ENCODE assay signal across 14 mouse cellular contexts in genomic region chr9:39557529-39558348, GRCm38 (mm10). TPM values are rescaled to one million over a fixed set of nuclear protein-coding genes. Genes with fewer than 3 reads are reported as not detected.
DNase-seq lines count a peak whose midpoint lies in the region; ATAC-seq and TF ChIP-seq lines count a peak whose summit lies in the region.
"Had no signal": no experiment of that assay in that cellular context is flagged by ENCODE, and none has a peak within 500 bp of the region (broad histone marks: within the 10 kb centered on the region; RNA-seq: fewer than 3 reads in every experiment).

No protein-coding gene starts in this region.

- TF ChIP-seq CTCF in brain, embryonic 14.5 days (IDR thresholded peaks at IDR 0.05; ENCODE audit: borderline replicate concordance, extremely low read depth, insufficient read depth, insufficient read length) = no peak
- TF ChIP-seq CTCF in midbrain, postnatal 0 days (IDR thresholded peaks at IDR 0.05) = no peak

- DNase-seq in brain, embryonic 14.5 days (ENCODE audit: low read depth) = peak; percentile 94
- peak; percentile 31 for DNase-seq in embryonic facial prominence, embryonic 14.5 days (ENCODE audit: low spot score)
- peak; percentile 23 to 71 for DNase-seq in layer of hippocampus, adult 18-20 months (ENCODE audit: low spot score in 2 of 2)
- peak; percentile 82 for DNase-seq in midbrain, postnatal 0 days (ENCODE audit: low spot score)
- DNase-seq in liver = no peak
- no peak for DNase-seq in kidney, postnatal 25 days
- DNase-seq in ovary, adult 18-20 months (ENCODE audit: low spot score) = no peak

- H3K36me3 ChIP-seq in embryonic facial prominence, embryonic 14.5 days (ENCODE audit: control insufficient read depth, insufficient read depth, low read length) = no peaks in the 10 kb centered on the region
- no peaks in the 10 kb centered on the region for H3K36me3 ChIP-seq in midbrain, postnatal 0 days (ENCODE audit: insufficient read depth, low read length)
- H3K36me3 ChIP-seq: embryonic facial prominence, embryonic 12.5 days; limb, embryonic 15.5 days had no signal

- no peaks in the 10 kb centered on the region for H3K4me1 ChIP-seq in embryonic facial prominence, embryonic 14.5 days (ENCODE audit: control insufficient read depth, insufficient read depth, low read length)
- H3K4me1 ChIP-seq in midbrain, postnatal 0 days (ENCODE audit: insufficient read depth, low read length) = no peaks in the 10 kb centered on the region
- H3K4me1 ChIP-seq: limb, embryonic 15.5 days had no signal

- no peaks in the 10 kb centered on the region for H3K27me3 ChIP-seq in embryonic facial prominence, embryonic 14.5 days (replicated peaks; ENCODE audit: control insufficient read depth, insufficient read depth, low read length)
- no peaks in the 10 kb centered on the region for H3K27me3 ChIP-seq in midbrain, postnatal 0 days (ENCODE audit: insufficient read depth, low read length)
- H3K27me3 ChIP-seq: embryonic facial prominence, embryonic 12.5 days; limb, embryonic 15.5 days had no signal

- no peak overlapping the region for H3K4me3 ChIP-seq in embryonic facial prominence, embryonic 14.5 days (ENCODE audit: low read depth, low read length)
- no peak overlapping the region for H3K4me3 ChIP-seq in midbrain, postnatal 0 days (ENCODE audit: low read depth, low read length)
- H3K4me3 ChIP-seq: embryonic facial prominence, embryonic 12.5 days; limb, embryonic 15.5 days had no signal

- ATAC-seq in embryonic facial prominence, embryonic 14.5 days (ENCODE audit: low read depth) = no peak; the same call in 1 of the 2 replicates
- ATAC-seq in midbrain, postnatal 0 days (ENCODE audit: low FRiP score) = peak; percentile 91
- ATAC-seq: intestine, postnatal 0 days had no signal

- H3K4me2 ChIP-seq in embryonic facial prominence, embryonic 14.5 days (ENCODE audit: low read depth, low read length) = no peak overlapping the region
- no peak overlapping the region for H3K4me2 ChIP-seq in midbrain, postnatal 0 days (ENCODE audit: low read depth, low read length, poor library complexity, severe bottlenecking)
- H3K4me2 ChIP-seq: embryonic facial prominence, embryonic 12.5 days; limb, embryonic 15.5 days had no signal

- H3K9me3 ChIP-seq in embryonic facial prominence, embryonic 14.5 days (ENCODE audit: control insufficient read depth, low read length) = no peaks in the 10 kb centered on the region
- H3K9me3 ChIP-seq in midbrain, postnatal 0 days (ENCODE audit: low read length) = no peaks in the 10 kb centered on the region
- H3K9me3 ChIP-seq: embryonic facial prominence, embryonic 12.5 days; limb, embryonic 15.5 days had no signal

- no peak for TF ChIP-seq POLR2A in brain, embryonic 14.5 days (IDR thresholded peaks at IDR 0.05; ENCODE audit: borderline replicate concordance, extremely low read depth, insufficient read depth, insufficient read length, poor library complexity, severe bottlenecking)

- 46% methylated on average over 3 of the region's 3 CpGs for WGBS in embryonic facial prominence, embryonic 14.5 days
- 16% methylated on average over 3 of the region's 3 CpGs for WGBS in midbrain, postnatal 0 days

- no peak overlapping the region for H3K27ac ChIP-seq in embryonic facial prominence, embryonic 14.5 days (replicated peaks; ENCODE audit: low read depth, low read length)
- peak overlapping the region; percentile 77 for H3K27ac ChIP-seq in midbrain, postnatal 0 days (ENCODE audit: low read depth, low read length)
- H3K27ac ChIP-seq: embryonic facial prominence, embryonic 12.5 days; limb, embryonic 15.5 days had no signal

- no peak overlapping the region for H3K9ac ChIP-seq in embryonic facial prominence, embryonic 14.5 days (ENCODE audit: low read depth, low read length)
- no peak overlapping the region for H3K9ac ChIP-seq in midbrain, postnatal 0 days (replicated peaks; ENCODE audit: low read length, poor library complexity, severe bottlenecking)
- H3K9ac ChIP-seq: embryonic facial prominence, embryonic 12.5 days; limb, embryonic 15.5 days had no signal

RNA-seq across cellular contexts. Expression of gene Olfr958, which starts 3.9 kb away (rescaled TPM):
- polyA plus RNA-seq in brain, embryonic 14.5 days (2012; rRNA removed) = not detected in 2 replicates
- 0.18 TPM in 1 of 2 replicates, not detected in the other for polyA plus RNA-seq in embryonic facial prominence, embryonic 14.5 days (2014; fragmentation: Nextera tagmentation; extraction: Ambion mirVana)
- total RNA-seq in layer of hippocampus, adult 18-20 months (2021) = not detected
- not detected in 2 replicates for total RNA-seq in midbrain, postnatal 0 days (2014; rRNA removed)
- polyA plus RNA-seq in midbrain, postnatal 0 days (2015; fragmentation: Nextera tagmentation; extraction: Ambion mirVana) = not detected in 2 replicates
- total RNA-seq: adrenal gland, postnatal 4 days; ES-E14; granulocyte monocyte progenitor cell, adult 5-6 weeks; megakaryocyte progenitor cell, adult 5-6 weeks had no signal
- polyA plus RNA-seq: embryonic facial prominence, embryonic 12.5 days; intestine, postnatal 0 days; limb, embryonic 15.5 days had no signal

RNA-seq across cellular contexts. Expression of gene Olfr959, which starts 17.6 kb away (rescaled TPM):
- polyA plus RNA-seq in brain, embryonic 14.5 days (2012; rRNA removed) = not detected in 2 replicates
- not detected in 2 replicates for polyA plus RNA-seq in embryonic facial prominence, embryonic 14.5 days (2014; fragmentation: Nextera tagmentation; extraction: Ambion mirVana)
- not detected for total RNA-seq in layer of hippocampus, adult 18-20 months (2021)
- total RNA-seq in midbrain, postnatal 0 days (2014; rRNA removed) = 0.16 TPM in 1 of 2 replicates, not detected in the other
- polyA plus RNA-seq in midbrain, postnatal 0 days (2015; fragmentation: Nextera tagmentation; extraction: Ambion mirVana) = 0.05 TPM in 1 of 2 replicates, not detected in the other
- total RNA-seq: adrenal gland, postnatal 4 days; ES-E14; granulocyte monocyte progenitor cell, adult 5-6 weeks; megakaryocyte progenitor cell, adult 5-6 weeks had no signal
- polyA plus RNA-seq: embryonic facial prominence, embryonic 12.5 days; intestine, postnatal 0 days; limb, embryonic 15.5 days had no signal

RNA-seq across cellular contexts. Expression of gene Olfr957, which starts 42.1 kb away (rescaled TPM):
- not detected in 2 replicates for polyA plus RNA-seq in brain, embryonic 14.5 days (2012; rRNA removed)
- 0.14 and 0.42 TPM in 2 replicates for polyA plus RNA-seq in embryonic facial prominence, embryonic 14.5 days (2014; fragmentation: Nextera tagmentation; extraction: Ambion mirVana)
- total RNA-seq in layer of hippocampus, adult 18-20 months (2021) = not detected
- not detected in 2 replicates for total RNA-seq in midbrain, postnatal 0 days (2014; rRNA removed)
- not detected in 2 replicates for polyA plus RNA-seq in midbrain, postnatal 0 days (2015; fragmentation: Nextera tagmentation; extraction: Ambion mirVana)
- total RNA-seq: adrenal gland, postnatal 4 days; ES-E14; granulocyte monocyte progenitor cell, adult 5-6 weeks; megakaryocyte progenitor cell, adult 5-6 weeks had no signal
- polyA plus RNA-seq: embryonic facial prominence, embryonic 12.5 days; intestine, postnatal 0 days; limb, embryonic 15.5 days had no signal

RNA-seq across cellular contexts. Expression of gene AW551984, which starts 46.5 kb away (rescaled TPM):
- polyA plus RNA-seq in brain, embryonic 14.5 days (2012; rRNA removed) = 61.0 and 87.9 TPM in 2 replicates
- polyA plus RNA-seq in embryonic facial prominence, embryonic 14.5 days (2014; fragmentation: Nextera tagmentation; extraction: Ambion mirVana) = 165 and 171 TPM in 2 replicates
- total RNA-seq in layer of hippocampus, adult 18-20 months (2021) = 1 to 10 TPM; 4.5 to 5.5 TPM
- total RNA-seq in midbrain, postnatal 0 days (2014; rRNA removed) = 363 and 387 TPM in 2 replicates
- 260 and 267 TPM in 2 replicates for polyA plus RNA-seq in midbrain, postnatal 0 days (2015; fragmentation: Nextera tagmentation; extraction: Ambion mirVana)
- total RNA-seq: granulocyte monocyte progenitor cell, adult 5-6 weeks; megakaryocyte progenitor cell, adult 5-6 weeks had no signal

RNA-seq across cellular contexts. Expression of gene Olfr148, which starts 52.7 kb away (rescaled TPM):
- not detected in 2 replicates for polyA plus RNA-seq in brain, embryonic 14.5 days (2012; rRNA removed)
- polyA plus RNA-seq in embryonic facial prominence, embryonic 14.5 days (2014; fragmentation: Nextera tagmentation; extraction: Ambion mirVana) = not detected in 2 replicates
- not detected for total RNA-seq in layer of hippocampus, adult 18-20 months (2021)
- not detected in 2 replicates for total RNA-seq in midbrain, postnatal 0 days (2014; rRNA removed)
- not detected in 2 replicates for polyA plus RNA-seq in midbrain, postnatal 0 days (2015; fragmentation: Nextera tagmentation; extraction: Ambion mirVana)
- total RNA-seq: adrenal gland, postnatal 4 days; ES-E14; granulocyte monocyte progenitor cell, adult 5-6 weeks; megakaryocyte progenitor cell, adult 5-6 weeks had no signal
- polyA plus RNA-seq: embryonic facial prominence, embryonic 12.5 days; intestine, postnatal 0 days; limb, embryonic 15.5 days had no signal

Comparison
In these comparisons a context has a peak if more than half of its experiments do, and no peak if none do; other contexts are left out.
1. DNase-seq: peak in brain, embryonic 14.5 days (single experiment), embryonic facial prominence, embryonic 14.5 days (single experiment), layer of hippocampus, adult 18-20 months (2 of 2) and midbrain, postnatal 0 days (single experiment); none in liver (single experiment), kidney, postnatal 25 days (0 of 2) and ovary, adult 18-20 months (single experiment).